Mouse (Mus musculus): ENCODE measurements around the gene Map4. TPM values are rescaled to one million over a fixed set of nuclear protein-coding genes. Genes with fewer than 3 reads are reported as not detected.

The Map4 gene
- polyA plus RNA-seq, 1 experiment from 2014 or later, result 79.9 TPM

- no peaks in the 10 kb centered on the region for H3K27me3 ChIP-seq (ENCODE audit: control insufficient read depth, insufficient read depth, low read length)
- no peaks in the 10 kb centered on the region for H3K9me3 ChIP-seq (ENCODE audit: control insufficient read depth, low read length)
- peaks cover 9% of the 10 kb centered on the region; the same call in 1 of the 2 replicates for H3K36me3 ChIP-seq (ENCODE audit: control insufficient read depth, insufficient read depth, low read length)
- H3K4me1 ChIP-seq (ENCODE audit: control insufficient read depth in 2 of 2, insufficient read depth in 2 of 2, low read length in 2 of 2), result peaks cover 21 to 38% of the 10 kb centered on the region in 2 experiments
- no peak overlapping the region for H3K4me3 ChIP-seq (ENCODE audit: control insufficient read depth in 1 of 2, insufficient read depth in 1 of 2, low read depth in 1 of 2, low read length in 2 of 2)
- WGBS, result 44% methylated on average over 23 of the region's 23 CpGs
- peak overlapping the region; percentile 44 to 79; a peak in 2 of 4 replicates for H3K27ac ChIP-seq (replicated peaks in 1 of 2; ENCODE audit: control insufficient read depth in 1 of 2, insufficient read depth in 1 of 2, low read depth in 2 of 2, low read length in 2 of 2)
- peak overlapping the region; percentile 41 for H3K4me2 ChIP-seq (ENCODE audit: low read length)
- peak overlapping the region; percentile 47; the same call in 1 of the 2 replicates for H3K9ac ChIP-seq (ENCODE audit: low read length)
- no peak for ATAC-seq (ENCODE audit: insufficient number of reproducible peaks, insufficient read depth, low FRiP score, low read depth)
Observed at GRCm38 (mm10) chr9:110051869-110052661, 120.8 kb downstream of the Map4 start.

GRCm38 (mm10) chr9:110052951-110053304 lies 121.7 kb downstream of the Map4 start:
- no peak overlapping the region for H3K4me3 ChIP-seq (ENCODE audit: control insufficient read depth in 1 of 2, insufficient read depth in 1 of 2, low read depth in 1 of 2, low read length in 2 of 2)
- H3K27me3 ChIP-seq (ENCODE audit: control insufficient read depth, insufficient read depth, low read length), result no peaks in the 10 kb centered on the region
- ATAC-seq (ENCODE audit: insufficient number of reproducible peaks, insufficient read depth, low FRiP score, low read depth), result no peak
- H3K9ac ChIP-seq (ENCODE audit: low read length), result 0 out of 2 replicates have a peak overlapping the region, but pooled peaks have one; percentile 12
- 60% methylated on average over 4 of the region's 4 CpGs for WGBS
- no peaks in the 10 kb centered on the region for H3K9me3 ChIP-seq (ENCODE audit: control insufficient read depth, low read length)
- H3K4me1 ChIP-seq (ENCODE audit: control insufficient read depth in 2 of 2, insufficient read depth in 2 of 2, low read length in 2 of 2), result peaks cover 21 to 38% of the 10 kb centered on the region in 2 experiments
- H3K36me3 ChIP-seq (ENCODE audit: control insufficient read depth, insufficient read depth, low read length), result peaks cover 9% of the 10 kb centered on the region; the same call in 1 of the 2 replicates
- H3K27ac ChIP-seq (replicated peaks in 1 of 2; ENCODE audit: control insufficient read depth in 1 of 2, insufficient read depth in 1 of 2, low read depth in 2 of 2, low read length in 2 of 2), result peak overlapping the region; percentile 58 to 79
- H3K4me2 ChIP-seq (ENCODE audit: low read length), result peak overlapping the region; percentile 17; the same call in 1 of the 2 replicates

- 37% methylated on average over 8 of the region's 8 CpGs for WGBS
- ATAC-seq (ENCODE audit: insufficient number of reproducible peaks, insufficient read depth, low FRiP score, low read depth), result peak; percentile 56; the same call in 1 of the 2 replicates
Observed at GRCm38 (mm10) chr9:110053305-110054079, 122.2 kb downstream of the Map4 start.

GRCm38 (mm10) chr9:110054080-110054421 lies 122.8 kb downstream of the Map4 start:
- Histone ChIP-seq H3K4me1 (ENCODE audit: control insufficient read depth in 2 of 2, insufficient read depth in 2 of 2, low read length in 2 of 2) (peaks cover 21 to 43% of the 10 kb centered on the region in 2 experiments), H3K4me3 (ENCODE audit: control insufficient read depth in 1 of 2, insufficient read depth in 1 of 2, low read depth in 1 of 2, low read length in 2 of 2) (no peak overlapping the region), H3K27ac (replicated peaks in 1 of 2; ENCODE audit: control insufficient read depth in 1 of 2, insufficient read depth in 1 of 2, low read depth in 2 of 2, low read length in 2 of 2) (no peak overlapping the region), H3K9me3 (ENCODE audit: control insufficient read depth, low read length) (no peaks in the 10 kb centered on the region), H3K27me3 (ENCODE audit: control insufficient read depth, insufficient read depth, low read length) (no peaks in the 10 kb centered on the region), H3K36me3 (ENCODE audit: control insufficient read depth, insufficient read depth, low read length) (peaks cover 7% of the 10 kb centered on the region; the same call in 1 of the 2 replicates), H3K4me2 (ENCODE audit: low read length) (no peak overlapping the region), H3K9ac (ENCODE audit: low read length) (no peak overlapping the region)
- WGBS, result 92% methylated on average over 2 of the region's 2 CpGs
- no peak for ATAC-seq (ENCODE audit: insufficient number of reproducible peaks, insufficient read depth, low FRiP score, low read depth)

More at GRCm38 (mm10) chr9:110053305-110054079, 122.2 kb downstream of the Map4 start:
- Histone ChIP-seq H3K27me3 (ENCODE audit: control insufficient read depth, insufficient read depth, low read length) (no peaks in the 10 kb centered on the region), H3K9me3 (ENCODE audit: control insufficient read depth, low read length) (no peaks in the 10 kb centered on the region), H3K9ac (ENCODE audit: low read length) (0 out of 2 replicates have a peak overlapping the region, but pooled peaks have one; percentile 12), H3K27ac (replicated peaks in 1 of 2; ENCODE audit: control insufficient read depth in 1 of 2, insufficient read depth in 1 of 2, low read depth in 2 of 2, low read length in 2 of 2) (peak overlapping the region; percentile 58 to 79), H3K4me3 (ENCODE audit: control insufficient read depth in 1 of 2, insufficient read depth in 1 of 2, low read depth in 1 of 2, low read length in 2 of 2) (no peak overlapping the region), H3K4me2 (ENCODE audit: low read length) (peak overlapping the region; percentile 17; the same call in 1 of the 2 replicates), H3K4me1 (ENCODE audit: control insufficient read depth in 2 of 2, insufficient read depth in 2 of 2, low read length in 2 of 2) (peaks cover 21 to 38% of the 10 kb centered on the region in 2 experiments), H3K36me3 (ENCODE audit: control insufficient read depth, insufficient read depth, low read length) (peaks cover 9% of the 10 kb centered on the region; the same call in 1 of the 2 replicates)

- WGBS, result 75% methylated on average over 3 of the region's 3 CpGs
- ATAC-seq (ENCODE audit: insufficient number of reproducible peaks, insufficient read depth, low FRiP score, low read depth), result no peak
- no peak overlapping the region for H3K4me3 ChIP-seq (ENCODE audit: control insufficient read depth in 1 of 2, insufficient read depth in 1 of 2, low read depth in 1 of 2, low read length in 2 of 2)
Observed at GRCm38 (mm10) chr9:110054781-110055180, 123.5 kb downstream of the Map4 start.

GRCm38 (mm10) chr9:110057200-110057599 lies 125.9 kb downstream of the Map4 start:
- ATAC-seq (ENCODE audit: insufficient number of reproducible peaks, insufficient read depth, low FRiP score, low read depth), result no peak
- H3K36me3 ChIP-seq (ENCODE audit: control insufficient read depth, insufficient read depth, low read length), result peaks cover 6% of the 10 kb centered on the region; the same call in 1 of the 2 replicates
- no peaks in the 10 kb centered on the region for H3K9me3 ChIP-seq (ENCODE audit: control insufficient read depth, low read length)
- WGBS, result 96% methylated on average over 1 of the region's 1 CpGs
- no peak overlapping the region for H3K27ac ChIP-seq (replicated peaks in 1 of 2; ENCODE audit: control insufficient read depth in 1 of 2, insufficient read depth in 1 of 2, low read depth in 2 of 2, low read length in 2 of 2)
- H3K27me3 ChIP-seq (ENCODE audit: control insufficient read depth, insufficient read depth, low read length), result no peaks in the 10 kb centered on the region
- no peak overlapping the region for H3K9ac ChIP-seq (ENCODE audit: low read length)
- no peak overlapping the region for H3K4me2 ChIP-seq (ENCODE audit: low read length)
- no peak overlapping the region for H3K4me3 ChIP-seq (ENCODE audit: control insufficient read depth in 1 of 2, insufficient read depth in 1 of 2, low read depth in 1 of 2, low read length in 2 of 2)
- H3K4me1 ChIP-seq (ENCODE audit: control insufficient read depth in 2 of 2, insufficient read depth in 2 of 2, low read length in 2 of 2), result peaks cover 14 to 33% of the 10 kb centered on the region in 2 experiments

More at GRCm38 (mm10) chr9:110054781-110055180, 123.5 kb downstream of the Map4 start:
- H3K36me3 ChIP-seq (ENCODE audit: control insufficient read depth, insufficient read depth, low read length), result peaks cover 6% of the 10 kb centered on the region; the same call in 1 of the 2 replicates
- H3K27ac ChIP-seq (replicated peaks in 1 of 2; ENCODE audit: control insufficient read depth in 1 of 2, insufficient read depth in 1 of 2, low read depth in 2 of 2, low read length in 2 of 2), result no peak overlapping the region
- no peaks in the 10 kb centered on the region for H3K9me3 ChIP-seq (ENCODE audit: control insufficient read depth, low read length)
- H3K27me3 ChIP-seq (ENCODE audit: control insufficient read depth, insufficient read depth, low read length), result no peaks in the 10 kb centered on the region
- H3K4me1 ChIP-seq (ENCODE audit: control insufficient read depth in 2 of 2, insufficient read depth in 2 of 2, low read length in 2 of 2), result peaks cover 21 to 46% of the 10 kb centered on the region in 2 experiments
- H3K4me2 ChIP-seq (ENCODE audit: low read length), result no peak overlapping the region
- no peak overlapping the region for H3K9ac ChIP-seq (ENCODE audit: low read length)

GRCm38 (mm10) chr9:110060761-110061160 lies 129.5 kb downstream of the Map4 start:
- WGBS, result 85% methylated on average over 2 of the region's 2 CpGs

More at GRCm38 (mm10) chr9:110060761-110061160, 129.5 kb downstream of the Map4 start:
- H3K27me3 ChIP-seq (ENCODE audit: control insufficient read depth, insufficient read depth, low read length), result no peaks in the 10 kb centered on the region
- no peak for ATAC-seq (ENCODE audit: insufficient number of reproducible peaks, insufficient read depth, low FRiP score, low read depth)
- no peak overlapping the region for H3K4me3 ChIP-seq (ENCODE audit: control insufficient read depth in 1 of 2, insufficient read depth in 1 of 2, low read depth in 1 of 2, low read length in 2 of 2)
- H3K9me3 ChIP-seq (ENCODE audit: control insufficient read depth, low read length), result no peaks in the 10 kb centered on the region
- no peak overlapping the region for H3K27ac ChIP-seq (replicated peaks in 1 of 2; ENCODE audit: control insufficient read depth in 1 of 2, insufficient read depth in 1 of 2, low read depth in 2 of 2, low read length in 2 of 2)
- H3K4me1 ChIP-seq (ENCODE audit: control insufficient read depth in 2 of 2, insufficient read depth in 2 of 2, low read length in 2 of 2), result peaks cover 0 to 8% of the 10 kb centered on the region in 2 experiments; a peak in 3 of 4 replicates
- no peak overlapping the region for H3K9ac ChIP-seq (ENCODE audit: low read length)
- no peak overlapping the region for H3K4me2 ChIP-seq (ENCODE audit: low read length)
- H3K36me3 ChIP-seq (ENCODE audit: control insufficient read depth, insufficient read depth, low read length), result peaks cover 28% of the 10 kb centered on the region

Measured in heart, embryonic 14.5 days (tissue).